7 mouse cellular contexts compared by ENCODE assay signal in genomic region chr7:123370700-123371099, GRCm38 (mm10). TPM values are rescaled to one million over a fixed set of nuclear protein-coding genes. Genes with fewer than 3 reads are reported as not detected.
A peak's percentile ranks its signal among the peaks of the same experiment; 100 is the strongest.
DNase-seq lines count a peak whose midpoint lies in the region; ATAC-seq and TF ChIP-seq lines count a peak whose summit lies in the region.

No protein-coding gene starts in this region.

- H3K9me3 ChIP-seq in lung, postnatal 0 days (ENCODE audit: low read length) = no peaks in the 10 kb centered on the region
- no peaks in the 10 kb centered on the region for H3K9me3 ChIP-seq in forebrain, embryonic 11.5 days (ENCODE audit: control insufficient read depth, low read length)
- H3K9me3 ChIP-seq in limb, embryonic 13.5 days = no peaks in the 10 kb centered on the region
- H3K9me3 ChIP-seq in stomach, embryonic 14.5 days (ENCODE audit: control insufficient read depth, low read depth, low read length) = no peaks in the 10 kb centered on the region

- peak overlapping the region; percentile 53; the same call in 1 of the 2 replicates for H3K9ac ChIP-seq in lung, postnatal 0 days (replicated peaks; ENCODE audit: low read depth)
- peak overlapping the region; percentile 82 for H3K9ac ChIP-seq in forebrain, embryonic 11.5 days (ENCODE audit: low read length)
- H3K9ac ChIP-seq in limb, embryonic 13.5 days = peak overlapping the region; percentile 91
- peak overlapping the region; percentile 42 for H3K9ac ChIP-seq in stomach, embryonic 14.5 days (replicated peaks; ENCODE audit: low read depth, low read length)

- peak overlapping the region; percentile 91 for H3K4me2 ChIP-seq in lung, postnatal 0 days (replicated peaks; ENCODE audit: low read depth, low read length)
- H3K4me2 ChIP-seq in forebrain, embryonic 11.5 days (ENCODE audit: low read depth, low read length, severe bottlenecking) = peak overlapping the region; percentile 63
- peak overlapping the region; percentile 80 for H3K4me2 ChIP-seq in limb, embryonic 13.5 days (replicated peaks)
- H3K4me2 ChIP-seq in stomach, embryonic 14.5 days (replicated peaks; ENCODE audit: low read depth, low read length) = peak overlapping the region; percentile 57

- no peak for TF ChIP-seq CTCF in lung, postnatal 0 days (IDR thresholded peaks at IDR 0.05)

- WGBS in lung, postnatal 0 days = 60% methylated on average over 9 of the region's 9 CpGs
- WGBS in forebrain, embryonic 11.5 days = 42% methylated on average over 9 of the region's 9 CpGs
- 37% methylated on average over 9 of the region's 9 CpGs for WGBS in limb, embryonic 13.5 days
- WGBS in stomach, embryonic 14.5 days = 45% methylated on average over 9 of the region's 9 CpGs

- DNase-seq in lung, postnatal 0 days (ENCODE audit: low spot score) = no peak
- DNase-seq in lung, postnatal 25 days (ENCODE audit: low spot score) = no peak
- DNase-seq in forebrain, embryonic 11.5 days (ENCODE audit: low spot score) = no peak
- DNase-seq in adrenal gland, postnatal 14 days = no peak
- no peak for DNase-seq in kidney, postnatal 4 days

- peak overlapping the region; percentile 90 for H3K27ac ChIP-seq in lung, postnatal 0 days (ENCODE audit: low read length)
- no peak overlapping the region for H3K27ac ChIP-seq in forebrain, embryonic 11.5 days (ENCODE audit: low read depth, low read length)
- H3K27ac ChIP-seq in limb, embryonic 13.5 days = peak overlapping the region; percentile 73; the same call in 1 of the 2 replicates
- no peak overlapping the region for H3K27ac ChIP-seq in stomach, embryonic 14.5 days (ENCODE audit: low read length)

- no peaks in the 10 kb centered on the region for H3K27me3 ChIP-seq in lung, postnatal 0 days (replicated peaks; ENCODE audit: insufficient read depth, low read length)
- H3K27me3 ChIP-seq in forebrain, embryonic 11.5 days (ENCODE audit: control insufficient read depth, insufficient read depth, low read length) = no peaks in the 10 kb centered on the region
- no peaks in the 10 kb centered on the region for H3K27me3 ChIP-seq in limb, embryonic 13.5 days
- H3K27me3 ChIP-seq in stomach, embryonic 14.5 days (ENCODE audit: control insufficient read depth, insufficient read depth, low read length) = no peaks in the 10 kb centered on the region

- peak overlapping the region; percentile 94; the same call in 1 of the 2 replicates for H3K4me3 ChIP-seq in lung, postnatal 0 days (ENCODE audit: low read depth, low read length)
- H3K4me3 ChIP-seq in forebrain, embryonic 11.5 days (ENCODE audit: low read depth, low read length) = peak overlapping the region; percentile 78
- peak overlapping the region; percentile 76 for H3K4me3 ChIP-seq in limb, embryonic 13.5 days
- peak overlapping the region; percentile 65 for H3K4me3 ChIP-seq in stomach, embryonic 14.5 days (ENCODE audit: low read depth, low read length)

- peaks cover 5% of the 10 kb centered on the region; the same call in 1 of the 2 replicates for H3K4me1 ChIP-seq in lung, postnatal 0 days (ENCODE audit: insufficient read depth, low read depth, low read length)
- peaks cover 7% of the 10 kb centered on the region; the same call in 1 of the 2 replicates for H3K4me1 ChIP-seq in forebrain, embryonic 11.5 days (replicated peaks; ENCODE audit: control insufficient read depth, insufficient read depth, low read length)
- peaks cover 38% of the 10 kb centered on the region for H3K4me1 ChIP-seq in limb, embryonic 13.5 days
- H3K4me1 ChIP-seq in stomach, embryonic 14.5 days (ENCODE audit: control insufficient read depth, insufficient read depth, low read length) = peaks cover 13% of the 10 kb centered on the region

- H3K36me3 ChIP-seq in lung, postnatal 0 days (ENCODE audit: insufficient read depth, low read length) = no peaks in the 10 kb centered on the region
- no peaks in the 10 kb centered on the region for H3K36me3 ChIP-seq in forebrain, embryonic 11.5 days (ENCODE audit: control insufficient read depth, insufficient read depth, low read length)
- no peaks in the 10 kb centered on the region for H3K36me3 ChIP-seq in limb, embryonic 13.5 days
- no peaks in the 10 kb centered on the region for H3K36me3 ChIP-seq in stomach, embryonic 14.5 days (ENCODE audit: control insufficient read depth, insufficient read depth, low read length)

- no peak for TF ChIP-seq EP300 in lung, postnatal 0 days (IDR thresholded peaks at IDR 0.05)

- no peak for ATAC-seq in lung, postnatal 0 days
- ATAC-seq in forebrain, embryonic 11.5 days (replicated peaks; ENCODE audit: low FRiP score) = no peak
- ATAC-seq in limb, embryonic 13.5 days (ENCODE audit: low FRiP score, low read depth) = no peak
- no peak for ATAC-seq in stomach, embryonic 14.5 days (ENCODE audit: insufficient number of reproducible peaks, insufficient read depth, low FRiP score, low read depth)

RNA-seq across cellular contexts. Expression of gene Arhgap17, which starts 1.0 kb away (rescaled TPM):
- 13.4 and 14.5 TPM in 2 replicates for polyA plus RNA-seq in lung, postnatal 0 days (2015; fragmentation: Nextera tagmentation; extraction: Ambion mirVana)
- polyA plus RNA-seq in forebrain, embryonic 11.5 days (2014; fragmentation: Nextera tagmentation; extraction: Ambion mirVana) = 32.4 and 35.6 TPM in 2 replicates
- polyA plus RNA-seq in limb, embryonic 13.5 days (2015; fragmentation: Nextera tagmentation; extraction: Ambion mirVana) = 20.9 and 23.2 TPM in 2 replicates
- polyA plus RNA-seq in stomach, embryonic 14.5 days (2014; fragmentation: Nextera tagmentation; extraction: Ambion mirVana) = 25.3 and 26.6 TPM in 2 replicates
- 43.7 and 47.7 TPM in 2 replicates for total RNA-seq in adrenal gland, postnatal 14 days (2021)

RNA-seq across cellular contexts. Expression of gene Lcmt1, which starts 1.1 kb away (rescaled TPM):
- polyA plus RNA-seq in lung, postnatal 0 days (2015; fragmentation: Nextera tagmentation; extraction: Ambion mirVana) = 24.4 and 26.0 TPM in 2 replicates
- polyA plus RNA-seq in forebrain, embryonic 11.5 days (2014; fragmentation: Nextera tagmentation; extraction: Ambion mirVana) = 60.6 and 63.5 TPM in 2 replicates
- 45.9 and 46.4 TPM in 2 replicates for polyA plus RNA-seq in limb, embryonic 13.5 days (2015; fragmentation: Nextera tagmentation; extraction: Ambion mirVana)
- polyA plus RNA-seq in stomach, embryonic 14.5 days (2014; fragmentation: Nextera tagmentation; extraction: Ambion mirVana) = 49.8 and 51.0 TPM in 2 replicates
- total RNA-seq in adrenal gland, postnatal 14 days (2021) = 23.2 and 26.2 TPM in 2 replicates

Comparison
In these comparisons a context has a peak if more than half of its experiments do, and no peak if none do; other contexts are left out.
1. H3K27ac ChIP-seq: peak in lung, postnatal 0 days (single experiment) and limb, embryonic 13.5 days (single experiment); none in forebrain, embryonic 11.5 days (single experiment) and stomach, embryonic 14.5 days (single experiment).
2. Peak in every context shown above with its lines, with median percentiles within 50 percentile points of each other: H3K4me2 ChIP-seq, H3K4me3 ChIP-seq and H3K9ac ChIP-seq.